Mouse (Mus musculus): ENCODE measurements at regions not wholly inside any gene's neighbourhood (a gene's known extent, or its start where the extent isn't known, plus 50 kb on each side); places are given as distances from the start of the nearest gene placed in this dataset.

GRCm38 (mm10) chr10:91804870-91805269, 623.8 kb upstream of the Tmpo start:
- H3K27me3 ChIP-seq (ENCODE audit: control insufficient read depth in 1 of 2, insufficient read depth in 2 of 2, low read length in 2 of 2) = no peaks in the 10 kb centered on the region
- H3K4me1 ChIP-seq (ENCODE audit: control insufficient read depth in 1 of 2, insufficient read depth in 2 of 2, low read length in 2 of 2) = no peaks in the 10 kb centered on the region
- no peaks in the 10 kb centered on the region for H3K79me2 ChIP-seq (ENCODE audit: control insufficient read depth, insufficient read depth, low read length, poor library complexity)
- no peak overlapping the region for H3K4me3 ChIP-seq (ENCODE audit: control insufficient read depth in 1 of 2, insufficient read depth in 1 of 2, low read depth in 2 of 2, low read length in 2 of 2)
- TF ChIP-seq SMC3 (IDR thresholded peaks at IDR 0.05; ENCODE audit: low read depth, low read length) = no peak
- H3K36me3 ChIP-seq (ENCODE audit: control insufficient read depth in 1 of 2, insufficient read depth in 2 of 2, low read length in 2 of 2) = no peaks in the 10 kb centered on the region
- no peaks in the 10 kb centered on the region for H3K9me3 ChIP-seq (replicated peaks; ENCODE audit: insufficient read depth, low read length)
- no peak for DNase-seq (ENCODE audit: low read depth, low spot score)
- H3K27ac ChIP-seq (ENCODE audit: control insufficient read depth, low read depth, low read length) = no peak overlapping the region
- no peak overlapping the region for H3K9ac ChIP-seq (ENCODE audit: control insufficient read depth, low read depth, low read length, poor library complexity, severe bottlenecking)

All from MEL (cell line).